Mouse (Mus musculus) embryo, embryonic 10 days (tissue): ENCODE results near the gene Mbtd1.
A peak's percentile ranks its signal among the peaks of the same experiment; 100 is the strongest.

ENCODE experiments used
- DNase-seq: peaks from one replicate; pipeline ENCODE4 v3.0.0-alpha.2; 2015; ENCODE audit warnings: low spot score

Gene Mbtd1

GRCm38 (mm10) chr11:93948887-93949567, 63.4 kb downstream of the Mbtd1 start:
- no peak for DNase-seq

- no peak for DNase-seq
Observed at GRCm38 (mm10) chr11:93950045-93950444, 64.4 kb downstream of the Mbtd1 start.

GRCm38 (mm10) chr11:93952376-93952775, 66.7 kb downstream of the Mbtd1 start:
- DNase-seq = no peak

GRCm38 (mm10) chr11:93954738-93955255, 69.1 kb downstream of the Mbtd1 start:
- DNase-seq = peak; percentile 33

- DNase-seq = peak; percentile 97
Observed at GRCm38 (mm10) chr11:93955256-93956150, 69.9 kb downstream of the Mbtd1 start.

GRCm38 (mm10) chr11:93956159-93956558, 70.5 kb downstream of the Mbtd1 start, which contains the start of gene Nme2:
Nme2 (minus strand) TSS chr11:93956259.
- DNase-seq = no peak

GRCm38 (mm10) chr11:93957031-93957555, 71.4 kb downstream of the Mbtd1 start:
- DNase-seq = no peak

- no peak for DNase-seq
Observed at GRCm38 (mm10) chr11:93957746-93958145, 72.1 kb downstream of the Mbtd1 start.

GRCm38 (mm10) chr11:93961482-93961881, 75.8 kb downstream of the Mbtd1 start:
- no peak for DNase-seq

GRCm38 (mm10) chr11:93963013-93963412, 77.4 kb downstream of the Mbtd1 start:
- no peak for DNase-seq

GRCm38 (mm10) chr11:93965391-93965790, 79.7 kb downstream of the Mbtd1 start:
- no peak for DNase-seq

GRCm38 (mm10) chr11:93967381-93967780, 81.7 kb downstream of the Mbtd1 start:
- no peak for DNase-seq

GRCm38 (mm10) chr11:93968005-93968847, 82.6 kb downstream of the Mbtd1 start, which contains the start of the genes Gm20390 and Nme1:
Gm20390 (minus strand) TSS chr11:93968293.
Nme1 (minus strand) TSS chr11:93968521.
- DNase-seq = peak; percentile 98

- DNase-seq = no peak
Observed at GRCm38 (mm10) chr11:93968848-93969128, 83.1 kb downstream of the Mbtd1 start.

GRCm38 (mm10) chr11:93969171-93969570, 83.5 kb downstream of the Mbtd1 start:
- no peak for DNase-seq

- no peak for DNase-seq
Observed at GRCm38 (mm10) chr11:93969799-93970198, 84.1 kb downstream of the Mbtd1 start.

GRCm38 (mm10) chr11:93972951-93973350, 87.3 kb downstream of the Mbtd1 start:
- no peak for DNase-seq

GRCm38 (mm10) chr11:93979502-93980049, 93.9 kb downstream of the Mbtd1 start:
- no peak for DNase-seq

- no peak for DNase-seq
Observed at GRCm38 (mm10) chr11:93984619-93985018, 99.0 kb downstream of the Mbtd1 start.

- DNase-seq = no peak
Observed at GRCm38 (mm10) chr11:93985265-93985664, 99.6 kb downstream of the Mbtd1 start.

- DNase-seq = no peak
Observed at GRCm38 (mm10) chr11:93986298-93986697, 100.6 kb downstream of the Mbtd1 start.
